Mouse (Mus musculus) induced T-regulatory cell, adult 2 months (primary cell): ENCODE results near the gene Hic2.

Experiments used
- DNase-seq: peaks from one replicate; pipeline ENCODE4 v3.0.0-alpha.2; 2012; ENCODE audit warnings: low read depth

Gene Hic2

DNA sequence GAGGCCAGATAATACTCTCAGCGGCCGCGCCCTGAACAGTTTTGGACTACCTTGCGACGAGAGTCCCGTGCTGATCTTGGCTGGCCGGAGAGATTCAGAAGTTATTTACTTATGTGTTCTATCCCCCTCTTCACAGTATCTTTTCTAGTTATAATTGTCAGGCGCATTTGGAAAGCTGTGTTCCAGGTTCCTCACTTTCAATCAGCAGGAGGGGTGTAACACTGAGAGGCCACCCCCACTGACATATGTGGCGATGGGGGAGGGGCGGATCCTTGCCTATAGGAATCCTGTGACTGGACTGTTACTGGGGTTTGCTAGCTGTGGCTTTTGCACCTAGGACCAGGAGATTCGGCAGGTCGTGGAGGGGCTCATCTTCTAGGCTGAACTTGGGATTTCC, 1.1 kb downstream of the Hic2 start:
- DNase-seq, result peak; percentile 40

DNA sequence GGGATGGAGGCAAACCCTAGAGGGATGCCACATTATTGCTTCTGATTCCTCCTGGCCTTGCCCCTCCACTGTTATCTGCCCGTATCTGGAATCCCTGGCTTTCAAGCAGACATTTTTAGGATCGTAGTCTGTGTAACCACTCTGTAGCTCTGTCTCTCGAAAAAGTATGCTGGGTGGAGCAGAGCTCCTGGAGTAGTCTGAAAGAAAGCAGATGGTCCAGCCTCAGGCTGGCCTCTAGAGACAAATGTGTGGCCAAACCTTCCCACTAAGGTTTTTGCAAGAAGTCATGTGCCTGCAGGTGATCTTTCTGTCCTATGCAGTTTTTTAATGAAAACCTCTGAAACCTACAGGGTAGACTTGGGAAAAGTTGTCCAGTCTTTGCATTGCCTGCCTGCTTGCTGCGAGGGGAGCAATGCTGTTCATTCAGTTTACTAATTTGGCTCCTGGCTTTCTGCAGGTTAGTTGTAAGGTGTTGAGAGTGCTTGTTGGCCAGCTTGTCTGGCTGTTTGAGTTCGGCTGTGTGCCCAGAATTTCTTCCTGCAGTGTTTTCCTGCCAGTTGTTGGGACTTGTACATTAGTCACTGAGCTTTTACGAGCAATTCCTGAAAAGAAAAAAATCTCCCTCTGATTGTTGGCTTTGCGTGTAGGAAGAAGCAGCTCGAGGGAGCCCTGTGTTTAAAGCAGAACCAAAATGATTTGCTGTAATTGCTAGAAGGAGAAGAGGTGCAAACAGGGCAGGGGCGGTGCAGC, 1.7 kb downstream of the Hic2 start:
- DNase-seq, result peak; percentile 11

DNA sequence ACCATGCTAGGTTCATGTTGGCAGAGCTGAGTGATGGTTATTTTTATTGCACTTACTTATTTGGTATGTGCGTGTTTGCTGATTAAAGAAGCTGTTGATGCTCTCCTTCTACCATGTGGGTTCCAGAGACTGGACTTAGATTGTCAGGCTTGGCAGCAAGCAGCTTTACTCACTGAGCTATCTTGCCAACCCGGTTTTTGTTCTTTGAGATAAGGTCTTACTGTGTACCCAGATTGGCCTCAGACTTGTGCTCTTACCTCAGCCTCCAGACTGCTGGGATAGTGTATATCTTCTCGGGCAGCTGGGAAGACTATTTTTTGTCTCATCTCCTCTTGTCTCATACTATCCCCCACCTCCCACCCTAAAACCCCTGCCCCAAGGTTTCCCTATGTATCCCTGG, 4.3 kb downstream of the Hic2 start:
- DNase-seq, result no peak

DNA sequence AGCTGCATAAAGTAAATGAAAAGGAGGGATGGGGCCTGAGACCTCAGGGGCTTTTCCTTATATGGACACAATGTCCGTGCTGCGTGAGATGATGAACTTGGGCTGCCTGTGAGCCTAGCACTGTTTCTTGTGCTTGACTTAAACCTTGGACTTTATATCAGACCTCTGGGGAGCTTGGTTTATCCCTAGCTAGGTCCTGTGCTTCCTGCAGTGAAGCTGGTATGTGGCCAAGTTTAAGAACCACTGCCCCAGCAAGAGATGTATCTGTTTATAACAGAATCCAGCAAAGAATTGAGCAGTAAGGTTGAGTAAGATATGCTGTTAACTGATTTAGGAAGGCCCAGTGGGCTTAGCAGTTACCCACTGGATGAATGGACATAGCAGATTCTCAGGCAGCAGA, 6.0 kb downstream of the Hic2 start:
- DNase-seq, result no peak

DNA sequence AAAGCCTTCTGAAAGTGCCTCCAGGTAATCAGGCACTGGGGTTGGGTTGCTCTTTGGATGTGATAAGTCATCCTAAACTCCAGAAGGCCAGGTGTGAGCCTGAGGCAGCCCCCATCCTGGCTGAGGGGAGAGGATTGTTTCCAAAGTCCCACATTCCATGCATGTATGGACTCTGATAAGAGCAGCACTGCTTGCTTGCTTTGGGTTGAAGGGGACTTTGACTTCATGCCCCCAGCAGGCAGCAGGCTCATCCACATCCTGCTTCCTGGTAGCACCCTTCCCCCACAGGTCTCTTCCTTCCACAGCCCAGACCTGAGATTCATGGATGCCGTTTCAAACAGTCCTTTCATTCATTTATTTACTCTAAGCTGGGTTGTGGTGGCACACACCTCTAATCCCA, 10.4 kb downstream of the Hic2 start:
- DNase-seq, result no peak

DNA sequence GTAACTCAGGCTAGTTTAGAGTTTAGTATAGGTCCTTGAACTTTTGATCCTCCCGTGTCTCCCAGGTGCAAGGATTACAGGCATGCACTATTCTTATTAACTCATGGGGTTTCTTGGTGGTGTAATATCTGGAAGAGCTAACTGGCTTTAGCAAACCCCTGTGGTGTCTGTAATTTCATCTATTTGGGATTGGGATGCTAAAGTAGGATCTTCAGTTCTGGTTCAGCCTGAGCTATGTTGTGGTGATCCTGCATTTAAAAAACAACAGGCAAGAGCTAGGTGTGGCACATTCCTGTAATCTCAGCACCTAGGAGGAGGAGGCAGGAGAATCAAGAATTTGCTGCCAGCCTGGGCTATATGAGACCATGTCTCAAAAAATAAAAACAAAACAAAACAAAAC, 11.6 kb downstream of the Hic2 start:
- no peak for DNase-seq

DNA sequence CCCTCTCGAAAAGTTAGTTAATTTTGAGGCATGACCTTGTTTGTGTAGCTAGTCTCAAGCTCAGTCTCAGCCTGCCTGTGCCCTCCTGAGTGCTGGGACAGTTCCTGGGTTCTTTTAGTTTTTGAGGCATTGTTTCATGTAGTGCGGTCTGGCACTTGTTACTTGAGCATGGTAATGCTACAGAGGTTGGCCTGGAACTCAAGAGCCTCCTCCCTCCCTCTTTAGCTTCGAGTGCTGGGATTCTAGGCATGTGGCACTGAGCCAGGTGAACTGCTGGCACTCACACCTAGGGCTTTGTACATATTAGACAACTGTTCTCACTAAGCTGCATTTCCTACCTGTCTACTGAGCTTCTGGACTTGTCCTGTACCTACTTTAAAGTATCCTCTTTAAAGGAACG, 14.4 kb downstream of the Hic2 start:
- DNase-seq, result no peak

DNA sequence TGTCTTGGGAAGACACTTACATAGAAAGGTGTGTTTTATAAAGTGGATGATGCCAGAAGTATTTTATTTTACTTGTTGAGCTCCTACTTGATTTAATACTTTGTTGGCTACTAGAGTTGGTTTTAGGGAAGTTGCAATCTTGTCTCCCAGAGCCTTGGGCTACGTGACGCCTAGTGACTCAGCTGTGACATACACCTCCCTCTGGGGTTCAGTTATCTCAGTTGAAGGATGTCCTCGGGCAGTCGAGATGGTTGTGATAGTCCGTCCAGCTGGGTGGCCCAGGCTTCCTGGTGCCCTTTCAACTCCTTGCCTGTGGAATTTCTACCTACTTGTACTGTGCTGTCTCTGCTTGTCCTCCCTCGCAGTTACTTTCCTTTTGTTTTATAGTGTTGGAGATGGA, 15.8 kb downstream of the Hic2 start:
- no peak for DNase-seq

DNA sequence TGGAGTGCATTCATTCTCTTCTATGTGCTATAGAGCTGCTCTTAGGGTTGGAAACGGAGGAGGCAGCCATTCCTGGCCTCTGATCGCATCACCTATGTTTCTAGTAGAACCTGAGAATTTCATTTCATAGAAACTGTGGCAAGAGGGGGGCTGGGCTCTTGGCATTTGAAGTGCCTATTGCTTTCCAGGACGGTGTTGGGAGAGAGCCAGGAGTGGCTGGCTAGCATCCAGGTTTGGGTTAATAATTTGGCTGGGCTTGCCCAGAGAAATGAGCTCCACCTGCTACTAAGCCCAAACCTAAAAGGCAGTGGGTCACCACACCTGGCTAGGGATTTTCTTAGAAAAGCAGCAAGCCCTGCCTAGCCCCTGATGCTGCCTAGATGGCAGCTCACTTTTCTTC, 18.2 kb downstream of the Hic2 start:
- DNase-seq, result no peak

DNA sequence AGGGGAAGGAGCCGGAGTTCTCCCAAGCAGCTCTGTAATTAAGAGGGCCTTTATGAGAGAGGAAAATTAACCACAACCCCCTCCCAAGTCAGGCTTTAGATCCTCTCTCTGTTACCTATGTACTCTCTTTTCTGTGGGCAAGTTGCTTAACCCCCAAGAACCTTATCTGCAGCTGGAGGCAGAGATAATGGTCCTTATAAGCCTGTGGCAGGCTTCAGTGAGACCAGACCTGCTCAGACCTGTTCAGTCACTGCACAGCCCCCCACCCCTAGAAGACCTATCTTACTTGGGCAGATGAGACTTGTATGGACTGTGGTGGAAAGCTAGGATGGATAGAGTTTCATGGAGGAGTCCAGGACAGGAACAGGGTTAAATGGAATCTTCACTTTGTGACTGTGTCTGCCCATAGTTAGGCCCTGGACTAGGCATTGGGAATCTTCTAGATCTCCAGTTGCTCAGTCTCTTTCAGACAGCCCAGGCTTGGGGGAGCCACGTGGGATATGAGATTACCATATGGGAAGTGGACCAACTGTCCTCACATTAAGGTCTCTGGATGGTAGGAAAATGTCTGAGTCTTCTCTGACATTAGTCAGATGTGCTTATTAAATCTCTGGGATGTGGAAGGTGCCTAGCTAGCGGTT, 18.8 kb downstream of the Hic2 start:
- no peak for DNase-seq

DNA sequence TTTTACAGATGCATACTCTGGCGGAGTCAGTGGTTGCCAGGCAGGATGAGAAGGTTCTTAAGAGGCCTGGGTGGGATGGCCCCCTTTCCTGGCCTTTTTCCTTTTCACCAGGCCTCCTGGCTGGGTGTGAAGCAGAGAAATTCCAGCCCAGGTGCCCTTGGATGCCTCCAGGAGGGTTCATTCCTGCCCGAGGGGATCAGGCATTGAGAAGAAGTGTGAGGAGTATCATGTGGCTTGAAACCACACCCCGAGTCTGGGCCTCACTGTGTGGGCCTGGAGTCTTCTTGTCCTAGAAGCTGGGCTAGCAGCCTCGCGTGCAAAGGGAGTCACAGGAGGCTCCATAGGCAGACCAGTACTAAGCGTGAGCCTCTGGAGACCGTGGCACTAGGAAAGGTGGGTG, 19.5 kb downstream of the Hic2 start:
- no peak for DNase-seq

DNA sequence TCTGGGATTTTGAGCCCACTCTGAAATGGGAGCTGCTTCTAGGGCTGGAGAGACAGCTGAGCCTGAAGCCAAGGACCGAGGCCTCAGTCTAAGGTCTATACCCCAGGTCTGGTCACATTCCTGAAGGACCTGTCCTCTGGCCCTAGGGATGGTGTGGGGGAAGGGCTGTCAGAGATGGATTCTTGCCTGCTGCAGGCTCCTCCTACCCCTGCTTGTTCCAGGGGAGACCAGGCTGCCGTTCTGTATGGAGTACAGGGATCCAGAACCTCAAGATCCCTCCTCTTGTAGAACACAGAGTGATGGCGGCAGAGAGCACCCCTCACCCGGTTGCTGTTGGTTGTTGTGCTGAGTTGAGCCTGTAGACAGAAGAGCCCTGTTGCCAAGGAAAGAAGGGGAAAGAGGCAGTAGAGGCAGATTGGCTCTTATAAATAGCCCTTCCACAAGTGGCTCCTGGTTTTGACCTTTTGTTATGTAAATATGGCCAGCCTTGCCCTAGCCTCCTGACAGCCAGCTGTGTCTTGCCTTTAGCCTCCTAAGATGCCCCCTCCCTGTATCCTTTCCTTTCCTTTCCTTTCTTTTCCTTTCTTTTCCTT, 20.7 kb downstream of the Hic2 start:
- no peak for DNase-seq

DNA sequence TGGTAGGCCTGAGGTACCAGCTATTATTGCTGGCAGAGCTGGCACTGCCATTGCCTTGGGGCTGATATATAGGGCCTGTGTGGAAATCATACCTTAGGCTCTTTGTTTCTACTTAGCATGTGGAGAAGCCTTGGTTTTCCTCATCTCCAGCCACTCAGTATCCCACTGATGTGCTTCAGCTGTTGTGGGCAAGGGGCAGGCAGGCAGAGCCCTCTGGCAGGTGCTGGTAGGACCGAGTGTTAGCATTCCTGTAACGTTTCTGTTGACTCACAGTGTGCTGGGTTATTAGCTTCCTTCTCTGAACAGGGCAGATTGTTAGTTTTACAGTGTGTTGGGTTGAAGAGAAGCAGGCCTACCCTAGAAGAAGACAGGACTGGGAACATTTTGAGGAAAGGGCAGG, 21.9 kb downstream of the Hic2 start:
- DNase-seq, result no peak

DNA sequence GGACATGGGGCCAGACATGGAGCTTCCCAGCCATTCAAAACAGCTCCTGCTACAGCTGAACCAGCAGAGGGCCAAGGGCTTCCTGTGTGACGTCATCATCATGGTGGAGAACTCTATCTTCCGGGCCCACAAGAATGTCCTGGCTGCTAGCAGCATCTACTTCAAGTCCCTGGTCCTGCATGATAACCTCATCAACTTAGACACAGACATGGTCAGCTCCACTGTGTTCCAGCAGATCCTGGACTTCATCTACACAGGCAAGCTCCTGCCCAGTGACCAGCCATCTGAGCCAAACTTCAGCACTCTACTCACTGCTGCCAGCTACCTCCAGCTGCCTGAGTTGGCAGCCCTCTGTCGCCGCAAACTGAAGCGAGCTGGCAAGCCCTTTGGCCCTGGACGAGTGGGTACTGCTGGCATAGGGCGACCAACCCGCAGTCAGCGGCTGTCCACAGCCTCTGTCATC, 24.0 kb downstream of the Hic2 start:
- DNase-seq, result peak; percentile 38

DNA sequence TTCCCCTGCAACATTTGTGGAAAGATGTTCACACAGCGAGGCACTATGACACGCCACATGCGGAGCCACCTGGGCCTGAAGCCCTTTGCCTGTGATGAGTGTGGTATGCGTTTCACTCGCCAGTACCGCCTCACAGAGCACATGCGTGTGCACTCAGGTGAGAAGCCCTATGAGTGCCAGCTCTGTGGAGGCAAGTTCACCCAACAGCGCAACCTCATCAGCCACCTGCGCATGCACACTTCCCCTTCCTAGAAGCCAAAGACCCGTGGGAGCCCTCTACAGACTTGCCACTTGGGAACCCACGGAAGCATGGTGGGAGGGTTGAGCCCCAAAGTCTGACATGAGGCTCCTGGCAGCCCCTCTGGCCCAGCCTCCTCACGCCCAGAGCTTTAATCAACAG, 25.5 kb downstream of the Hic2 start:
- no peak for DNase-seq

DNA sequence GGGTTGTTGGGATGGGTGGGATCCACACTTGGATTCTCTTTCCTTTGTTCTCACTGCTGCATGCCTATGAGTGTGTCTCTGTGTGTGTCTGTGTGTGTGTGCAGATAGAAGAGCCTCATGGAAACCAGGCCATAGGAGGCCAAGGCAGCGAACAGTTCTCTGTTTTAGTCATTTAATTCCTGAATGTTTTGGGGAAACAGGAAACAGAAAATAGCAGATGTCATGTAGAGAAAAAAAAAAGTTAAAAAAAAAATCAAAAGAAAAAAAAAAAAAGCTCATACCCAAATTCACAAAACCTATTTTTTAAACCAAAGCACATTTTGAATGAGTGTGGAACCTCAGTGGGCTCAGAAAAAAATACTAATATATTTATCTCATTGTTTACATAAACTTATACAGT, 28.0 kb downstream of the Hic2 start:
- DNase-seq, result no peak

DNA sequence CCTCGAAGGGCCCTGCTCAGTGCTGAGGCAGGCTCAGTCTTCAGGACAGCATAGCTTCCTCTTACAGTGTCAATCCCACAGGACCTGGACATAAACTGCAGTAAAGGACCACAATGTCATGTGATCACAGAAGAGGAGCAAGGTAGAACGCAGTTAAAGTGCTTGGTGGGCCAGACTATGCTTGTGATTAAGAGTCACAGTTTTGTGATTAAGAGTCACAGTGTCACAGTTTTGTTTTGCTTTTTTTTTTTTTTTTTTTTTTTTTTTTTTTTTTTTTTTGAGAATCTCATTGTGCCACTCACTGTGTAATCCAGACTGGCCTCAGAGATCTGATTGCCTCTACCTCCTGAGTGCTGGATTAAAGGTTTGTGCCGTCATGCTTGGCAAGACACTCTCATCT, 32.7 kb downstream of the Hic2 start:
- no peak for DNase-seq

DNA sequence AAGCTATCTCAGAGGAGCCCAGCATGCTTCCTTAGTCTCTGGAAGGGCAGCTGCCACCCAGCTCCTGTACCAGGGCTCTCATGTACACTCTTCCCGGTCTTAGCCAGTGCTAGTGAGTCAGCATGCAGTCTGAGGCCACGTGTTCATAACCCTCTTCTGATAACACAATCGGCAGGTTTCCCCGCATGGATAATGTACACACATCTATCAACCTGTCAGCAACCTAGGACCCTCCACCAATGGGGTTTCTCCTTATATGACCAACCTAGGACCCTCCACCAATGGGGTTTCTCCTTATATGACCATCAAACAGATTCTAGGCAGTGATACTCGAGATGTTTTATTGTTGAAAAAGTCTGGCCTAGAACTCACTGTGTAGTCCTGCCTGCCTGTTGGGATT, 34.6 kb downstream of the Hic2 start:
- no peak for DNase-seq

DNA sequence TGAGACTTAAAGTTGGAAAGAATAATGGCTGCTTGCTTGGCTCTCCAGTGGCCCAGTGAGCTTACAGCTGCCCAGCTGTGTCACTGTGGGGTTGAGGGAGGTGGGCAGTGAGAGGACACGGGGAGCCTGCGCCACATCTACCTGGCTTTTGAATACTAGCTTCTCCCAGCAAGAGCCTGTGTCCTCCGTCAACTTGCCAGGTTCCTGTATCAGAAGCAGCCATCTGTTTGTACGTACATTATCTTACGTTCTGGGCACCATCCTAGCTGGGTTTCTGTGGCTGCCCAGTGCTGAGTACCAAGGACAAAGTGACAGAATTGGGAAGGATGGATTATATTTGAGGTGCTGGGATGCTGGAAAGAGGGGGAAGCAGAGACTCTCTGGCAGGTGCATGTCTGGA, 36.5 kb downstream of the Hic2 start:
- no peak for DNase-seq

DNA sequence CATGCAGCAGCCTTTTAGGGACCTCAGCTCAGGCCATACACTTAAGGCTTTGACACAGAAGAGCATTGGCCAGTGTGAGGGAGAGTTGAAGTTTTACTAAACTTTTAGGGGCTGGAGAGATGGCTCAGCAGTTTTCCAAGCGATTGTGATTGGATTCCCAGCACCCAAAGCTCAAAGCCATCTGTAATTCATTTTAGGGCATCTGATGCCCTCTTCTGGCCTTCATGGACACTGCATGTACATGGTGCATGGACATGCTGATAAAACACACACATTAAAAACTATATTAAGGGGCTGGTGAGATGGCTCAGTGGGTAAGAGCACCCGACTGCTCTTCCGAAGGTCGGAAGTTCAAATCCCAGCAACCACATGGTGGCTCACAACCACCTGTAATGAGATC, 37.8 kb downstream of the Hic2 start:
- peak; percentile 54 for DNase-seq

DNA sequence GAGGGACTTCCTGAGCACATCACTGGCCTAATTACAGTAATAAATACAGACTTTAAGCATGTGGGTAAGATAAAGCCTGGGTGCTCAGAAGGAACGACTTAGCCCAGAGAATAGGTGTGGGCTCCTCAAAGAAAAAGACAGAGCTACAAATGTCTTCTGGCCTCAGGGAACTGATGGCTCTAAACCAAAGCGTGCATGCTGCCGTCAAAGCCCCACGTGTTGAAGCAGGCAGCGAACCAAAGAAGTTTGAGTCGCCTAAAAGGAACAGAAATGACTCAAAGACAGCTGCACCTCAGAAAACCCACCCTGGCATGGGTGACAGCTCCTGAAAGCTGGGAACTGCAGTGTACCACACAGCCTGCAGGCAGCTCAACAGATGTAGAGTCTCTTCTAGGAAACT, 38.5 kb downstream of the Hic2 start:
- DNase-seq, result no peak

DNA sequence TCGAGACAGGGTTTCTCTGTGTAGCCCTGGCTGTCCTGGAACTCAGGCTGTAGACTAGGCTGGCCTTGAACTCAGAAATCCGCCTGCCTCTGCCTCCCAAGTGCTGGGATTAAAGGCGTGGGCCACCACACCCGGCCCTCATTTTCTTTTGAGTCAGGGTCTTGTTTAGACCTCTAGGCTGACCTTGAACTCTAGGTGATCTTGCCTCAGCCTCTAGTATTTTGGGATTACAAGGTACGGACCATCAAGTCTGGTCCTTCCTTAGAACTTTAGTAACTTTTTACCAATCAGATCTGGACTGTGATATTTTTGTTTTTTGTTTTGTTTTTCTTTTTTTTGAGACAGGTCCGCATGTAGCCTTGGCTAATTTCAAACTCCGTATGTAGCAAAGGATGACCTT, 42.3 kb downstream of the Hic2 start, which contains the start of gene Tmem191c:
Gene Tmem191c, plus strand, starts transcription at position 357 of the 400 bp plus-strand sequence.
- DNase-seq, result no peak
